Mouse (Mus musculus) heart, adult 9 months (tissue): Measurements from ENCODE around the gene Ldb1.
A peak's percentile ranks its signal among the peaks of the same experiment; 100 is the strongest.

Experiments used
- DNase-seq, 2 experiments: peaks; one replicate each; pipeline ENCODE4 v3.0.0; 2022; ENCODE audit warnings: low spot score in 2 of 2

The Ldb1 gene

GRCm38 (mm10) chr19:46044271-46044992 is 582 bp downstream of the Ldb1 start, which contains the start of gene Pprc1:
Pprc1 (plus strand) TSS chr19:46044886.
- DNase-seq = peak; percentile 67 to 81

GRCm38 (mm10) chr19:46043380-46043779 is 1.6 kb downstream of the Ldb1 start:
- DNase-seq = peak in 1 of 2 experiments; percentile 59

GRCm38 (mm10) chr19:46042476-46043011 is 2.5 kb downstream of the Ldb1 start:
- DNase-seq = no peak

GRCm38 (mm10) chr19:46041933-46042475 is 3.0 kb downstream of the Ldb1 start:
- peak; percentile 75 to 83 for DNase-seq

GRCm38 (mm10) chr19:46041299-46041932 is 3.6 kb downstream of the Ldb1 start:
- DNase-seq = no peak

- no peak for DNase-seq
These were observed 4.7 kb downstream of the Ldb1 start for GRCm38 (mm10) chr19:46040149-46040902.

GRCm38 (mm10) chr19:46039478-46039877 is 5.5 kb downstream of the Ldb1 start:
- peak; percentile 78 to 86 for DNase-seq

- DNase-seq = no peak
These were observed 6.2 kb downstream of the Ldb1 start for GRCm38 (mm10) chr19:46038851-46039260.

- DNase-seq = no peak
These were observed 6.8 kb downstream of the Ldb1 start for GRCm38 (mm10) chr19:46037925-46038850.

- DNase-seq = no peak
These were observed 7.6 kb downstream of the Ldb1 start for GRCm38 (mm10) chr19:46037243-46037924.

GRCm38 (mm10) chr19:46036477-46037242 is 8.4 kb downstream of the Ldb1 start:
- DNase-seq = no peak

- DNase-seq = no peak
These were observed 9.0 kb downstream of the Ldb1 start for GRCm38 (mm10) chr19:46035971-46036370.

GRCm38 (mm10) chr19:46033911-46034310 is 11.1 kb downstream of the Ldb1 start:
- no peak for DNase-seq

GRCm38 (mm10) chr19:46032731-46033510 is 12.1 kb downstream of the Ldb1 start:
- DNase-seq = no peak

- DNase-seq = no peak
These were observed 13.2 kb downstream of the Ldb1 start for GRCm38 (mm10) chr19:46031689-46032432.

GRCm38 (mm10) chr19:46030196-46030983 is 14.6 kb downstream of the Ldb1 start:
- DNase-seq = no peak

GRCm38 (mm10) chr19:46029652-46030051 is 15.4 kb downstream of the Ldb1 start:
- no peak for DNase-seq
